Mouse (Mus musculus) CH12.LX (cell line): ENCODE measurements around the gene Asic2. TPM values are rescaled to one million over a fixed set of nuclear protein-coding genes. Genes with fewer than 3 reads are reported as not detected.

Experiments used
- DNase-seq: peaks from one replicate; pipeline ENCODE4 v3.0.0-alpha.2; 2013; ENCODE audit errors: extremely low read depth
- H3K27ac ChIP-seq: 2 replicates; pipeline ENCODE4 v1.5.1; 2012; ENCODE audit warnings: low read depth, mild to moderate bottlenecking, control low read depth, moderate library complexity; ENCODE audit not compliant: insufficient read depth
- H3K27me3 ChIP-seq: replicated peaks from 2 replicates; pipeline ENCODE3; 2012; ENCODE audit warnings: inconsistent platforms
- H3K36me3 ChIP-seq, 2 experiments: replicated peaks in 1 of 2; 2 replicates each; pipeline versions ENCODE3 to v1.6.1; 2012; ENCODE audit warnings: inconsistent platforms in 1 of 2, low read length in 1 of 2, mild to moderate bottlenecking in 1 of 2, mixed read lengths in 1 of 2, moderate library complexity in 1 of 2; ENCODE audit not compliant: control insufficient read depth in 1 of 2, insufficient read depth in 1 of 2
- H3K4me1 ChIP-seq, 2 experiments: 2 replicates each; pipeline ENCODE4 v1.6.1; 2012; ENCODE audit warnings: inconsistent platforms in 1 of 2, moderate library complexity in 1 of 2; ENCODE audit not compliant: insufficient read depth in 2 of 2, control insufficient read depth in 1 of 2
- H3K4me2 ChIP-seq: 2 replicates; pipeline ENCODE4 v1.6.1; 2012; ENCODE audit warnings: low read depth, mild to moderate bottlenecking, control low read depth; ENCODE audit not compliant: poor library complexity, insufficient read depth, severe bottlenecking
- H3K4me3 ChIP-seq, 3 experiments: fragments of 150-350 bp in 1 of 3; sonication (generic) in 1 of 3; replicated peaks in 1 of 3; 2 replicates each; pipeline versions ENCODE3 to v1.5.1; 2011 to 2012; ENCODE audit warnings: low read depth in 2 of 3, low read length in 2 of 3, mild to moderate bottlenecking in 2 of 3, moderate library complexity in 2 of 3, control low read depth in 1 of 3, improper control_type of control experiment in 1 of 3, inconsistent platforms in 1 of 3, mixed read lengths in 1 of 3; ENCODE audit not compliant: poor library complexity in 1 of 3
- H3K79me2 ChIP-seq: replicated peaks from 2 replicates; pipeline ENCODE4 v1.6.1; 2012; ENCODE audit warnings: mild to moderate bottlenecking, moderate library complexity; ENCODE audit not compliant: control insufficient read depth, poor library complexity, insufficient read depth, severe bottlenecking; ENCODE audit errors: extremely low read depth
- H3K9ac ChIP-seq: 2 replicates; pipeline ENCODE4 v1.6.1; 2012; ENCODE audit warnings: low read depth, mild to moderate bottlenecking, control low read depth, moderate library complexity; ENCODE audit not compliant: insufficient read depth
- H3K9me3 ChIP-seq: replicated peaks from 2 replicates; pipeline ENCODE3; 2012; ENCODE audit warnings: low read length, inconsistent platforms, mixed read lengths
- CHD2 ChIP-seq: IDR thresholded peaks from 2 replicates; pipeline ENCODE4 v1.6.1; 2011; ENCODE audit warnings: low read length, improper control_type of control experiment
- CTCF ChIP-seq, 2 experiments: IDR thresholded peaks in 1 of 2; conservative IDR thresholded peaks in 1 of 2; 2 replicates each; pipeline ENCODE4 v1.5.1; 2011 to 2012; ENCODE audit warnings: low read depth in 2 of 2, low read length in 2 of 2, improper control_type of control experiment in 1 of 2, inconsistent platforms in 1 of 2, mild to moderate bottlenecking in 1 of 2, moderate library complexity in 1 of 2
- ELF1 ChIP-seq: IDR thresholded peaks from 2 replicates; pipeline ENCODE4 v1.6.1; 2014; ENCODE audit warnings: low read depth, mild to moderate bottlenecking, inconsistent platforms, low read length, improper control_type of control experiment
- EP300 ChIP-seq: IDR thresholded peaks from 2 replicates; pipeline ENCODE4 v1.6.1; 2011; ENCODE audit warnings: low read length, improper control_type of control experiment
- ETS1 ChIP-seq: conservative IDR thresholded peaks from 2 replicates; pipeline ENCODE4 v1.6.1; 2012; ENCODE audit warnings: low read depth, mild to moderate bottlenecking, inconsistent platforms, low read length, improper control_type of control experiment, moderate library complexity
- HCFC1 ChIP-seq: IDR thresholded peaks from 2 replicates; pipeline ENCODE4 v1.6.1; 2012; ENCODE audit warnings: low read depth, mild to moderate bottlenecking, inconsistent platforms, low read length, improper control_type of control experiment
- IRF4 ChIP-seq: IDR thresholded peaks from 2 replicates; pipeline ENCODE4 v1.6.1; 2014; ENCODE audit warnings: low read depth, mild to moderate bottlenecking, inconsistent platforms, low read length, improper control_type of control experiment
- JUN ChIP-seq: IDR thresholded peaks from 2 replicates; pipeline ENCODE4 v1.6.1; 2011; ENCODE audit warnings: low read depth, mild to moderate bottlenecking, low read length, improper control_type of control experiment, moderate library complexity; ENCODE audit not compliant: insufficient read depth
- KAT2A ChIP-seq: IDR thresholded peaks from 2 replicates; pipeline ENCODE4 v1.6.1; 2012; ENCODE audit warnings: low read length, improper control_type of control experiment, inconsistent platforms; ENCODE audit not compliant: insufficient replicate concordance
- MAX ChIP-seq: IDR thresholded peaks from 2 replicates; pipeline ENCODE4 v1.6.1; 2011; ENCODE audit warnings: low read length, improper control_type of control experiment
- MAZ ChIP-seq: IDR thresholded peaks from 2 replicates; pipeline ENCODE4 v1.6.1; 2012; ENCODE audit warnings: low read depth, mild to moderate bottlenecking, inconsistent platforms, low read length, improper control_type of control experiment, moderate library complexity
- MXI1 ChIP-seq: IDR thresholded peaks from 2 replicates; pipeline ENCODE4 v1.6.1; 2011; ENCODE audit warnings: mild to moderate bottlenecking, low read depth, low read length, improper control_type of control experiment
- MYC ChIP-seq: IDR thresholded peaks from 2 replicates; pipeline ENCODE4 v1.6.1; 2011; ENCODE audit warnings: low read depth, mild to moderate bottlenecking, improper control_type of control experiment, low read length
- PAX5 ChIP-seq: IDR thresholded peaks from 2 replicates; pipeline ENCODE4 v1.6.1; 2012; ENCODE audit warnings: low read length, inconsistent platforms, mixed read lengths
- POLR2A ChIP-seq: IDR thresholded peaks from 2 replicates; pipeline ENCODE4 v1.6.1; 2011; ENCODE audit warnings: low read depth, mild to moderate bottlenecking, improper control_type of control experiment, low read length
- SMC3 ChIP-seq: IDR thresholded peaks from 2 replicates; pipeline ENCODE4 v1.6.1; 2011; ENCODE audit warnings: low read depth, low read length, improper control_type of control experiment
- TCF12 ChIP-seq: IDR thresholded peaks from 2 replicates; pipeline ENCODE4 v1.6.1; 2014; ENCODE audit warnings: low read depth, mild to moderate bottlenecking, inconsistent platforms, low read length, improper control_type of control experiment
- USF1 ChIP-seq: IDR thresholded peaks from 2 replicates; pipeline ENCODE4 v1.6.1; 2014; ENCODE audit warnings: low read depth, mild to moderate bottlenecking, inconsistent platforms, low read length, improper control_type of control experiment
- ZMIZ1 ChIP-seq: IDR thresholded peaks from 2 replicates; pipeline ENCODE4 v1.6.1; 2012; ENCODE audit warnings: low read depth, mild to moderate bottlenecking, inconsistent platforms, low read length, improper control_type of control experiment
- ZNF384 ChIP-seq: IDR thresholded peaks from 2 replicates; pipeline ENCODE4 v1.6.1; 2012; ENCODE audit warnings: low read depth, low read length, improper control_type of control experiment, inconsistent platforms
- dilution Hi-C: fragments of 300-500 bp; cut with MboI; formaldehyde crosslinking; loops from 2 replicates; pipeline ENCODE4 v1.14.3; 2020; ENCODE audit warnings: low sequenced_read_pairs; ENCODE audit not compliant: extremely low pct_unique_long_range_greater_than_20kb, extremely low pct_ligation_motif_present
- in situ Hi-C: fragments of 300-500 bp; cut with MboI; formaldehyde crosslinking; loops from 3 replicates; pipeline ENCODE4 v1.14.3; 2019; ENCODE audit warnings: low sequenced_read_pairs, low pct_ligation_motif_present, low pct_unique_long_range_greater_than_20kb, mixed read lengths
- polyA plus RNA-seq: library from polyadenylated mRNA; unstranded; fragments of >175 nt; gene quantifications from 2 replicates; pipeline ENCODE4 v1.2.1, GENCODE M21; 2012; ENCODE audit warnings: low read depth; ENCODE audit not compliant: insufficient read length
- total RNA-seq, 2 experiments: library from RNA; depleted of rRNA; stranded (reverse); fragments of 300-350 nt in 1 of 2; fragments of >200 nt in 1 of 2; gene quantifications; 2 replicates each; pipeline ENCODE4 v1.2.3; 2012 to 2014

Asic2 gene
- total and polyA plus RNA-seq, 3 experiments = not detected

GRCm38 (mm10) chr11:81148423-81148822 is 819.8 kb downstream of the Asic2 start:
- peaks cover 24% of the 10 kb centered on the region for H3K9me3 ChIP-seq
- DNase-seq = no peak
- H3K27me3 ChIP-seq = peaks cover 62% of the 10 kb centered on the region
- no peaks in the 10 kb centered on the region for H3K79me2 ChIP-seq
- in situ Hi-C loops (no loop called here), dilution Hi-C loops (no loop called here)
- H3K4me1 ChIP-seq = no peaks in the 10 kb centered on the region
- TF ChIP-seq USF1 (no peak), MAZ (no peak), JUN (no peak), IRF4 (no peak), PAX5 (no peak), HCFC1 (no peak)
- H3K4me2 ChIP-seq = no peak overlapping the region
- no peak overlapping the region for H3K4me3 ChIP-seq
- H3K36me3 ChIP-seq = no peaks in the 10 kb centered on the region
- H3K9ac ChIP-seq = no peak overlapping the region
- H3K27ac ChIP-seq = no peak overlapping the region

GRCm38 (mm10) chr11:81146574-81147157 is 821.6 kb downstream of the Asic2 start:
- no peak overlapping the region for H3K4me2 ChIP-seq
- TF ChIP-seq POLR2A (no peak), ZNF384 (no peak), MYC (no peak), KAT2A (no peak), ETS1 (no peak), HCFC1 (no peak), USF1 (no peak), MXI1 (no peak), ZMIZ1 (no peak), EP300 (no peak), ELF1 (no peak), SMC3 (no peak), MAX (no peak), CTCF (conservative IDR thresholded peaks at IDR 0.05 in 1 of 2, IDR thresholded peaks at IDR 0.05 in 1 of 2; ENCODE audit: low read depth in 2 of 2, low read length in 2 of 2) (no peak), MAZ (no peak), PAX5 (no peak), CHD2 (no peak), TCF12 (no peak)
- dilution Hi-C loops = no loop called here
- H3K27me3 ChIP-seq = peaks cover 80% of the 10 kb centered on the region
- H3K79me2 ChIP-seq = no peaks in the 10 kb centered on the region
- DNase-seq = no peak
- no peak overlapping the region for H3K4me3 ChIP-seq
- no peaks in the 10 kb centered on the region for H3K36me3 ChIP-seq
- peaks cover 7% of the 10 kb centered on the region for H3K9me3 ChIP-seq
- in situ Hi-C loops = no loop called here
- no peak overlapping the region for H3K27ac ChIP-seq
- H3K9ac ChIP-seq = no peak overlapping the region
- no peaks in the 10 kb centered on the region for H3K4me1 ChIP-seq
